Mouse (Mus musculus) small intestine, adult 2 months (tissue): ENCODE measurements around the gene Tmem205. TPM values are rescaled to one million over a fixed set of nuclear protein-coding genes. Genes with fewer than 3 reads are reported as not detected.

ENCODE experiments used
- H3K27ac ChIP-seq: fragments of 200-500 bp; 2 replicates; pipeline ENCODE4 v1.5.1; 2012; ENCODE audit warnings: low read depth, low read length, control low read depth, inconsistent platforms; ENCODE audit not compliant: insufficient read depth
- H3K27me3 ChIP-seq: fragments of 200-500 bp; 2 replicates; pipeline ENCODE4 v1.6.1; 2012; ENCODE audit warnings: mild to moderate bottlenecking, moderate library complexity, low read length, inconsistent platforms; ENCODE audit not compliant: control insufficient read depth, insufficient read depth
- H3K36me3 ChIP-seq: fragments of 200-500 bp; 2 replicates; pipeline ENCODE4 v1.6.1; 2012; ENCODE audit warnings: mild to moderate bottlenecking, low read length, control low read depth, inconsistent platforms; ENCODE audit not compliant: control insufficient read depth, insufficient read depth
- H3K4me1 ChIP-seq: fragments of 200-500 bp; 2 replicates; pipeline ENCODE4 v1.6.1; 2012; ENCODE audit warnings: low read length, inconsistent platforms, mixed read lengths; ENCODE audit not compliant: control insufficient read depth, insufficient read depth, insufficient read length
- H3K4me3 ChIP-seq: fragments of 200-500 bp; 2 replicates; pipeline ENCODE4 v1.5.1; 2012; ENCODE audit warnings: low read depth, mild to moderate bottlenecking, control low read depth, inconsistent platforms, low read length, moderate library complexity
- CTCF ChIP-seq: fragments of 200-500 bp; IDR thresholded peaks from 2 replicates; pipeline ENCODE4 v1.5.1; 2012; ENCODE audit warnings: low read depth, mild to moderate bottlenecking, control low read depth, inconsistent platforms, low read length, moderate library complexity, mixed read lengths; ENCODE audit not compliant: insufficient replicate concordance, insufficient read length; ENCODE audit errors: extremely low read depth
- POLR2A ChIP-seq: fragments of 200-500 bp; IDR thresholded peaks from 2 replicates; pipeline ENCODE4 v1.6.1; 2012; ENCODE audit warnings: low read depth, mild to moderate bottlenecking, control low read depth, inconsistent platforms, low read length, moderate library complexity
- WGBS: fragments of 180-500 bp; shearing (Covaris S2); methylation state at CpG from one replicate; pipeline ENCODE4 v1.1.7; 2018; 5-methylcytosine and 5-hydroxymethylcytosine counted together
- polyA plus RNA-seq: library from polyadenylated mRNA; depleted of rRNA; stranded (reverse); fragments of >200 nt; gene quantifications from 2 replicates; pipeline ENCODE4 v1.2.3, GENCODE M21; 2012

Gene Tmem205
- polyA plus RNA-seq, 1 experiment, result 113 TPM

GRCm38 (mm10) chr9:21934021-21934420 lies 6.7 kb upstream of the Tmem205 start:
- TF ChIP-seq CTCF, result no peak
- no peak for TF ChIP-seq POLR2A
- H3K36me3 ChIP-seq, result no peaks in the 10 kb centered on the region
- whole genome bisulfite sequencing, result 95% methylated on average over 12 of the region's 12 CpGs
- no peak overlapping the region for H3K27ac ChIP-seq
- no peaks in the 10 kb centered on the region for H3K27me3 ChIP-seq
- no peak overlapping the region for H3K4me3 ChIP-seq
- H3K4me1 ChIP-seq, result peaks cover 3% of the 10 kb centered on the region

GRCm38 (mm10) chr9:21932445-21933137 lies 5.2 kb upstream of the Tmem205 start:
- Histone ChIP-seq H3K4me1 (peaks cover 3% of the 10 kb centered on the region), H3K27me3 (no peaks in the 10 kb centered on the region), H3K4me3 (no peak overlapping the region), H3K36me3 (no peaks in the 10 kb centered on the region), H3K27ac (no peak overlapping the region)
- WGBS, result 60% methylated on average over 12 of the region's 12 CpGs
- no peak for TF ChIP-seq POLR2A
- no peak for TF ChIP-seq CTCF

- H3K4me3 ChIP-seq, result no peak overlapping the region
- H3K27ac ChIP-seq, result no peak overlapping the region
- TF ChIP-seq CTCF, result no peak
- TF ChIP-seq POLR2A, result no peak
- H3K27me3 ChIP-seq, result no peaks in the 10 kb centered on the region
- WGBS, result 92% methylated on average over 2 of the region's 2 CpGs
- H3K4me1 ChIP-seq, result peaks cover 3% of the 10 kb centered on the region; the same call in 1 of the 2 replicates
- H3K36me3 ChIP-seq, result no peaks in the 10 kb centered on the region
Measured at GRCm38 (mm10) chr9:21932006-21932405, 4.7 kb upstream of the Tmem205 start.

GRCm38 (mm10) chr9:21929208-21929607 lies 1.9 kb upstream of the Tmem205 start:
- Histone ChIP-seq H3K27ac (no peak overlapping the region), H3K27me3 (no peaks in the 10 kb centered on the region), H3K4me1 (peaks cover 10% of the 10 kb centered on the region), H3K4me3 (no peak overlapping the region), H3K36me3 (0 out of 2 replicates have a peak, but pooled peaks cover 2% of the 10 kb centered on the region)
- 72% methylated on average over 3 of the region's 3 CpGs for WGBS
- TF ChIP-seq CTCF, result no peak
- TF ChIP-seq POLR2A, result no peak

- Histone ChIP-seq H3K4me3 (peak overlapping the region; percentile 59), H3K27ac (peak overlapping the region; percentile 27), H3K4me1 (peaks cover 15% of the 10 kb centered on the region), H3K27me3 (no peaks in the 10 kb centered on the region), H3K36me3 (0 out of 2 replicates have a peak, but pooled peaks cover 2% of the 10 kb centered on the region)
- TF ChIP-seq POLR2A, result no peak
- no peak for TF ChIP-seq CTCF
- 2% methylated on average over 6 of the region's 6 CpGs for WGBS
Measured at GRCm38 (mm10) chr9:21926784-21927183, 572 bp downstream of the Tmem205 start.

GRCm38 (mm10) chr9:21926155-21926554 lies 1.2 kb downstream of the Tmem205 start:
- H3K36me3 ChIP-seq, result 0 out of 2 replicates have a peak, but pooled peaks cover 2% of the 10 kb centered on the region
- WGBS, result 46% methylated on average over 6 of the region's 6 CpGs
- H3K27me3 ChIP-seq, result no peaks in the 10 kb centered on the region
- H3K4me3 ChIP-seq, result peak overlapping the region; percentile 28
- TF ChIP-seq POLR2A, result no peak
- TF ChIP-seq CTCF, result no peak
- H3K4me1 ChIP-seq, result peaks cover 15% of the 10 kb centered on the region
- no peak overlapping the region for H3K27ac ChIP-seq

- no peak overlapping the region for H3K4me3 ChIP-seq
- H3K27me3 ChIP-seq, result no peaks in the 10 kb centered on the region
- peaks cover 15% of the 10 kb centered on the region for H3K4me1 ChIP-seq
- H3K36me3 ChIP-seq, result 0 out of 2 replicates have a peak, but pooled peaks cover 2% of the 10 kb centered on the region
- TF ChIP-seq POLR2A (no peak), CTCF (no peak)
- WGBS, result 94% methylated on average over 1 of the region's 1 CpGs
- H3K27ac ChIP-seq, result no peak overlapping the region
Measured at GRCm38 (mm10) chr9:21925506-21925905, 1.9 kb downstream of the Tmem205 start.

- Histone ChIP-seq H3K27ac (no peak overlapping the region), H3K36me3 (0 out of 2 replicates have a peak, but pooled peaks cover 2% of the 10 kb centered on the region), H3K4me3 (no peak overlapping the region), H3K4me1 (peaks cover 15% of the 10 kb centered on the region), H3K27me3 (no peaks in the 10 kb centered on the region)
- TF ChIP-seq CTCF, result no peak
- no peak for TF ChIP-seq POLR2A
- 98% methylated on average over 3 of the region's 3 CpGs for WGBS
Measured at GRCm38 (mm10) chr9:21925034-21925433, 2.3 kb downstream of the Tmem205 start.
